Mouse (Mus musculus) limb, embryonic 14.5 days (tissue): ENCODE measurements around the gene Six3. TPM values are rescaled to one million over a fixed set of nuclear protein-coding genes. Genes with fewer than 3 reads are reported as not detected.
A peak's percentile ranks its signal among the peaks of the same experiment; 100 is the strongest.

Experiments used
- ATAC-seq: fragments of 200-750 bp; cut with Nextera tagmentation; 2 replicates; pipeline ENCODE4 v1.8.0; 2017; ENCODE audit warnings: low read depth, moderate number of reproducible peaks, moderate TSS enrichment; ENCODE audit not compliant: low FRiP score
- DNase-seq: peaks from one replicate; pipeline ENCODE4 v3.0.0-alpha.2; 2015; ENCODE audit warnings: low spot score
- H3K27ac ChIP-seq: fragments of 300-500 bp; sonication (generic); replicated peaks from 2 replicates; pipeline ENCODE4 v1.5.1; 2014; ENCODE audit warnings: low read depth, mild to moderate bottlenecking, low read length, moderate library complexity, mixed read lengths
- H3K27me3 ChIP-seq: fragments of 300-500 bp; sonication (generic); 2 replicates; pipeline ENCODE4 v1.6.1; 2014; ENCODE audit warnings: low read length, mixed read lengths; ENCODE audit not compliant: control insufficient read depth, insufficient read depth
- H3K36me3 ChIP-seq: fragments of 300-500 bp; sonication (generic); 2 replicates; pipeline ENCODE4 v1.6.1; 2014; ENCODE audit warnings: mild to moderate bottlenecking, low read length, moderate library complexity, mixed read lengths; ENCODE audit not compliant: control insufficient read depth, insufficient read depth
- H3K4me1 ChIP-seq: fragments of 300-500 bp; sonication (generic); 2 replicates; pipeline ENCODE4 v1.6.1; 2014; ENCODE audit warnings: antibody characterized with exemption, low read length, mixed read lengths; ENCODE audit not compliant: control insufficient read depth, insufficient read depth
- H3K4me2 ChIP-seq: fragments of 300-500 bp; sonication (generic); replicated peaks from 2 replicates; pipeline ENCODE4 v1.6.1; 2014; ENCODE audit warnings: low read depth, mild to moderate bottlenecking, low read length, moderate library complexity; ENCODE audit not compliant: severe bottlenecking
- H3K4me3 ChIP-seq: fragments of 300-500 bp; sonication (generic); replicated peaks from 2 replicates; pipeline ENCODE4 v1.5.1; 2014; ENCODE audit warnings: low read length
- H3K9ac ChIP-seq: fragments of 300-500 bp; sonication (generic); 2 replicates; pipeline ENCODE4 v1.6.1; 2014; ENCODE audit warnings: mild to moderate bottlenecking, low read depth, low read length, moderate library complexity; ENCODE audit not compliant: severe bottlenecking
- H3K9me3 ChIP-seq: fragments of 300-500 bp; sonication (generic); 2 replicates; pipeline ENCODE4 v1.6.1; 2016; ENCODE audit warnings: low read length; ENCODE audit not compliant: control insufficient read depth
- POLR2A ChIP-seq: fragments of 200-500 bp; IDR thresholded peaks from 2 replicates; pipeline ENCODE4 v1.8.0; 2012; ENCODE audit warnings: inconsistent platforms, mild to moderate bottlenecking, moderate library complexity, borderline replicate concordance; ENCODE audit not compliant: insufficient read depth, insufficient read length; ENCODE audit errors: extremely low read depth
- WGBS: fragments of 180-500 bp; shearing (Covaris S2); extraction: QIAGEN DNeasy Blood & Tissue Kit; methylation state at CpG from one replicate; pipeline ENCODE4 v1.1.7; 2014; 5-methylcytosine and 5-hydroxymethylcytosine counted together
- polyA plus RNA-seq, 2 experiments: library from polyadenylated mRNA; depleted of rRNA in 1 of 2; stranded (reverse) in 1 of 2; unstranded in 1 of 2; fragments of >200 nt; fragmentation: Nextera tagmentation in 1 of 2; extraction: Ambion mirVana in 1 of 2; gene quantifications; 2 replicates each; pipeline versions ENCODE4 v1.2.1 to v1.2.3; 2012 to 2014

The Six3 gene
- polyA plus RNA-seq, 2 experiments: 0.11 TPM; not detected in 1

DNA sequence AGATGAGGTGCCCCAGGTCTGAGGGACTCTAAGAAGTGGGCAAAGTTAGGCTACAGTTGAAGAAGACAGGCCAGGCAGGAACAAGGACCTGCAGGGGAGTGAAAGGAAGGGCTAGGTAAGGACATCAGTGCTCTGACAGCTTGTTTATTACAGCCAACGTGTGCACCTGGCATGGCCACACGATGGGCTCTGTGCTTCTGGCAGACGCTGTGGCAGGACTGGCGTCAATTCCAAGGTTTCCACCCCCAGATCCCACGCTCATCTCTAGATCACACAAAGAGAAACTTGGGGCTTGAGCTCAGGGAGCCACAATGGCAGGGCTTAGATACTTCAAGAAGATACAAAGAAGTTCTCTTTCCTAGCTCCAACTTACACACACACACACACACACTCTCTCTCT lies 48.1 kb downstream of the Six3 start:
- no peak for DNase-seq
- no peak overlapping the region for H3K4me2 ChIP-seq
- no peak overlapping the region for H3K4me3 ChIP-seq
- TF ChIP-seq POLR2A: no peak
- 58% methylated on average over 5 of the region's 5 CpGs for WGBS
- H3K9me3 ChIP-seq: no peaks in the 10 kb centered on the region
- H3K27ac ChIP-seq: no peak overlapping the region
- H3K27me3 ChIP-seq: peaks cover 3% of the 10 kb centered on the region; the same call in 1 of the 2 replicates
- ATAC-seq: no peak
- no peaks in the 10 kb centered on the region for H3K4me1 ChIP-seq
- no peak overlapping the region for H3K9ac ChIP-seq
- H3K36me3 ChIP-seq: no peaks in the 10 kb centered on the region

DNA sequence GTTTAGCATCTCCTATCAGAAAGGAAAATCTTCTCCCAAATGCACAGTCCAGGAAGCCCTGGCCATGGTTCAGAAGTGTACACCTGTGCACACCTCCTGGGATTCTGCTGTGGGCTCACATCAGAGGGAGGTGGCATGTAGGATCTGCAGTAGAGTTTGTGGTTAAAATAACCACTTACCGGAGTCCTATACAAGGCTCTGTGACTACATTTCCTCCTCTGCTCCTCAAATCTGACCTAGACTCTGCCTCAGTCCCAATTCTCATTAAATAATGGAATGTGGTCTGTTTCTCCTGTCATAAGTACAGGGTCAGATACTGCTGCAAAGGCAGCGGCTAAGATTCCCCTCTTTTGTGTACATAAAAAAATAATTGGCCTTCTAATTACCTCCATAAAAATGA lies 50.8 kb downstream of the Six3 start:
- H3K9ac ChIP-seq: no peak overlapping the region
- ATAC-seq (no peak), DNase-seq (no peak)
- no peaks in the 10 kb centered on the region for H3K36me3 ChIP-seq
- peaks cover 3% of the 10 kb centered on the region; the same call in 1 of the 2 replicates for H3K27me3 ChIP-seq
- TF ChIP-seq POLR2A: no peak
- peak overlapping the region; percentile 20; the same call in 1 of the 2 replicates for H3K4me3 ChIP-seq
- no peak overlapping the region for H3K27ac ChIP-seq
- no peak overlapping the region; the same call in 1 of the 2 replicates for H3K4me2 ChIP-seq
- WGBS: 15% methylated on average over 2 of the region's 2 CpGs
- H3K4me1 ChIP-seq: no peaks in the 10 kb centered on the region
- no peaks in the 10 kb centered on the region for H3K9me3 ChIP-seq

- Histone ChIP-seq H3K4me3 (peak overlapping the region; percentile 20), H3K9ac (peak overlapping the region; percentile 16; the same call in 1 of the 2 replicates), H3K4me1 (no peaks in the 10 kb centered on the region), H3K36me3 (no peaks in the 10 kb centered on the region), H3K4me2 (peak overlapping the region; percentile 51), H3K27ac (no peak overlapping the region), H3K27me3 (peaks cover 3% of the 10 kb centered on the region; the same call in 1 of the 2 replicates), H3K9me3 (no peaks in the 10 kb centered on the region)
- WGBS: 1% methylated on average over 20 of the region's 20 CpGs
- ATAC-seq (peak; percentile 88), DNase-seq (peak; percentile 91)
- no peak for TF ChIP-seq POLR2A
Observed at GRCm38 (mm10) chr17:85664618-85665320, 51.4 kb downstream of the Six3 start.

Other genes with a start within 250 kb of the Six3 start
- 30.0 and 47.7 TPM in 2 replicates for gene Six2, start 74.7 kb downstream of the Six3 start, polyA plus RNA-seq (2012; rRNA removed)
- 7.7 and 14.6 TPM in 2 replicates for gene Six2, start 74.7 kb downstream of the Six3 start, polyA plus RNA-seq (2014; fragmentation: Nextera tagmentation; extraction: Ambion mirVana)